Mouse (Mus musculus) myocyte (in vitro differentiated cells): ENCODE data around the gene Them5.

ENCODE experiments used
- CEBPB ChIP-seq: IDR thresholded peaks from 2 replicates; pipeline ENCODE4 v1.6.1; 2011; ENCODE audit warnings: mild to moderate bottlenecking, moderate library complexity; ENCODE audit not compliant: poor library complexity, insufficient read depth, severe bottlenecking
- E2F4 ChIP-seq: IDR thresholded peaks from one replicate; pipeline ENCODE4 v1.6.1; 2011; ENCODE audit warnings: mild to moderate bottlenecking, control low read depth, moderate library complexity; ENCODE audit not compliant: insufficient read depth
- MAX ChIP-seq: IDR thresholded peaks from one replicate; pipeline ENCODE4 v1.6.1; 2011; ENCODE audit warnings: low read depth, mild to moderate bottlenecking, control low read depth
- MYOD1 ChIP-seq, 3 experiments: IDR thresholded peaks; one replicate each; pipeline ENCODE4 v1.6.1; 2011; ENCODE audit warnings: control low read depth in 2 of 3, low read depth in 2 of 3, mild to moderate bottlenecking in 2 of 3, moderate library complexity in 1 of 3; ENCODE audit not compliant: insufficient read length in 2 of 3, control insufficient read depth in 1 of 3
- MYOG ChIP-seq, 3 experiments: IDR thresholded peaks; one replicate each; pipeline ENCODE4 v1.6.1; 2011; ENCODE audit warnings: control low read depth in 2 of 3, low read depth in 2 of 3, mild to moderate bottlenecking in 2 of 3; ENCODE audit not compliant: insufficient read length in 2 of 3, control insufficient read depth in 1 of 3, insufficient read depth in 1 of 3
- POLR2A ChIP-seq: IDR thresholded peaks from one replicate; pipeline ENCODE4 v1.6.1; 2011; ENCODE audit warnings: low read depth, mild to moderate bottlenecking, control low read depth, moderate library complexity; ENCODE audit not compliant: insufficient read length
- POLR2AphosphoS2 ChIP-seq: IDR thresholded peaks from one replicate; pipeline ENCODE4 v1.6.1; 2011; ENCODE audit warnings: low read depth, control low read depth; ENCODE audit not compliant: insufficient read length
- REST ChIP-seq: IDR thresholded peaks from one replicate; pipeline ENCODE4 v1.6.1; 2011; ENCODE audit warnings: mild to moderate bottlenecking, control low read depth, moderate library complexity; ENCODE audit not compliant: insufficient read depth, insufficient read length
- SRF ChIP-seq: IDR thresholded peaks from one replicate; pipeline ENCODE4 v1.6.1; 2011; ENCODE audit warnings: low read depth; ENCODE audit not compliant: control insufficient read depth, insufficient read length
- TCF12 ChIP-seq: IDR thresholded peaks from one replicate; pipeline ENCODE4 v1.6.1; 2011; ENCODE audit warnings: mild to moderate bottlenecking, control low read depth; ENCODE audit not compliant: poor library complexity, insufficient read depth, severe bottlenecking
- TCF3 ChIP-seq: IDR thresholded peaks from one replicate; pipeline ENCODE4 v1.6.1; 2011; ENCODE audit warnings: low read depth, control low read depth; ENCODE audit not compliant: insufficient read length
- USF1 ChIP-seq: IDR thresholded peaks from one replicate; pipeline ENCODE4 v1.6.1; 2011; ENCODE audit warnings: low read depth, mild to moderate bottlenecking, control low read depth, moderate library complexity

DNA sequence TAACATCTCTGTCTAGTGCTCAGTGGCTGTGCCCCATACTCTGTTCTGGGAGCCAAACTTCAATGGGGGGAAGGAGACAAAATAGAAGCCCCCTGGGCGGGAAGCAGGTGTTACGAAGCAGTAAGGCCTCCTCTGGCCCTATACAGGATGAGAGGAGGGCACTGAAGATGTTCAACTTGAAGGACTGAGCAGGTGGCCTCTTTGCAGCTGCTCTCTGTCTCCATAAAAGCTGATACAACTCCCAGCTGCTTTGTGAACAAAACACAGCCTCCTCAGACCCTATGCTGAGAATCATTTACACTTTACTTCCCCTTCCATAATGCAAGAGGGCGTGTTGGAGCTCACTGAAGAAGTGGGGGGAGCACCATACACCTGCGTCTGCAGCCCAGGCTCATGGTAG lies 44.8 kb downstream of the Them5 start:
- TF ChIP-seq TCF3: no peak
- TF ChIP-seq POLR2A: no peak
- no peak for TF ChIP-seq POLR2AphosphoS2
- no peak for TF ChIP-seq MAX
- TF ChIP-seq USF1: no peak
- TF ChIP-seq E2F4: no peak
- TF ChIP-seq TCF12: no peak
- TF ChIP-seq MYOD1 (IDR thresholded peaks at IDR 0.05; ENCODE audit: control insufficient read depth in 1 of 3, insufficient read length in 2 of 3, low read depth in 2 of 3): peak in 2 of 3 experiments; percentile 22 to 71
- TF ChIP-seq REST: no peak
- no peak for TF ChIP-seq MYOG (IDR thresholded peaks at IDR 0.05; ENCODE audit: control insufficient read depth in 1 of 3, insufficient read depth in 1 of 3, insufficient read length in 2 of 3, low read depth in 2 of 3)
- no peak for TF ChIP-seq CEBPB
- no peak for TF ChIP-seq SRF
